Mouse (Mus musculus) macrophage (primary cell): ENCODE results near the gene Myh14. TPM values are rescaled to one million over a fixed set of nuclear protein-coding genes. Genes with fewer than 3 reads are reported as not detected.

Experiments
- H3K27ac ChIP-seq: fragments of 350-480 bp; formaldehyde crosslinking; 2 replicates; pipeline ENCODE4 v1.9.0; 2021
- H3K36me3 ChIP-seq: fragments of 350-480 bp; formaldehyde crosslinking; 2 replicates; pipeline ENCODE4 v1.9.0; 2021; ENCODE audit errors: inconsistent target
- H3K4me3 ChIP-seq: fragments of 350-480 bp; formaldehyde crosslinking; 2 replicates; pipeline ENCODE4 v1.9.0; 2021; ENCODE audit errors: inconsistent target
- H3K79me2 ChIP-seq: fragments of 350-480 bp; formaldehyde crosslinking; 2 replicates; pipeline ENCODE4 v1.9.0; 2021; ENCODE audit errors: inconsistent target
- WGBS: methylation state at CpG from one replicate; pipeline ENCODE4 v1.1.7; 2026; ENCODE audit warnings: inconsistent platforms; ENCODE audit not compliant: missing documents; 5-methylcytosine and 5-hydroxymethylcytosine counted together
- polyA plus RNA-seq: library from polyadenylated mRNA; stranded (reverse); fragments of 250-400 nt; gene quantifications from 3 replicates; pipeline ENCODE4 v1.2.4, GENCODE M21; 2018; ENCODE audit warnings: inconsistent platforms

Gene Myh14
- polyA plus RNA-seq, 1 experiment from 2014 or later = not detected

GRCm38 (mm10) chr7:44593051-44593450, 77.6 kb downstream of the Myh14 start:
- Histone ChIP-seq H3K4me3 (no peak overlapping the region), H3K36me3 (no peaks in the 10 kb centered on the region), H3K79me2 (no peaks in the 10 kb centered on the region), H3K27ac (no peak overlapping the region)
- WGBS = 3% methylated on average over 15 of the region's 15 CpGs

DNA sequence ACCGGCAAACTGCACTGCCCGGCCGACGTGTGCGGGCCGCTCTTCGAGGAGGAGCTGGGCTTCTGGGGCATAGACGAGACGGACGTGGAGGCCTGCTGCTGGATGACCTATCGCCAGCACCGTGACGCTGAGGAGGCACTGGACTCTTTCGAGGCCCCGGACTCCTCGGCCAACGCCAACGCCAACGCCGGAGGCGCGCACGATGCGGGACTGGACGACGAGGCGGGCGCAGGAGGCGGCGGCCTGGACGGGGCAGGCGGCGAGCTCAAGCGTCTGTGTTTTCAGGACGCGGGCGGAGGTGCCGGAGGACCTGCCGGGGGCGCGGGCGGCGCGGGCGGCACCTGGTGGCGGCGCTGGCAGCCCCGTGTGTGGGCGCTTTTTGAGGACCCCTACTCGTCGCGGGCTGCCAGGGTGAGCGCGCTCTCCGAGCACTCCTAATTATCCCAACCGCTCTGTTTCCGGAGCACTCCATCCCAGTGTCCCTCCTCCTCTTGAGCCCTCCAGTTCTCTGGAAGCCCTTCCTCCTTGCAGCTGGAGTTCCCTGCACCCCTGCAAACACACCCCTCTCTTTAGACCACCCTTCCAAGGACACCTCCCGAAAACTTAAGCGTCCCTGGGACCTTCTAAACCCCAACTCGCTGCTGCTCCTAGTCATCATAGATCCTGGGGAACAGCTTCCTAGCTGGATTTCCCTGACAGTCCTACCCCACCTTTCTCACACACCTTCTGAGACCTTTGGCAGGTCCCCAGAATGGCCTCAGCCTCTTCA, 79.1 kb downstream of the Myh14 start:
- H3K79me2 ChIP-seq = no peaks in the 10 kb centered on the region
- WGBS = 5% methylated on average over 52 of the region's 60 CpGs
- no peak overlapping the region for H3K4me3 ChIP-seq
- no peak overlapping the region for H3K27ac ChIP-seq
- no peaks in the 10 kb centered on the region for H3K36me3 ChIP-seq

DNA sequence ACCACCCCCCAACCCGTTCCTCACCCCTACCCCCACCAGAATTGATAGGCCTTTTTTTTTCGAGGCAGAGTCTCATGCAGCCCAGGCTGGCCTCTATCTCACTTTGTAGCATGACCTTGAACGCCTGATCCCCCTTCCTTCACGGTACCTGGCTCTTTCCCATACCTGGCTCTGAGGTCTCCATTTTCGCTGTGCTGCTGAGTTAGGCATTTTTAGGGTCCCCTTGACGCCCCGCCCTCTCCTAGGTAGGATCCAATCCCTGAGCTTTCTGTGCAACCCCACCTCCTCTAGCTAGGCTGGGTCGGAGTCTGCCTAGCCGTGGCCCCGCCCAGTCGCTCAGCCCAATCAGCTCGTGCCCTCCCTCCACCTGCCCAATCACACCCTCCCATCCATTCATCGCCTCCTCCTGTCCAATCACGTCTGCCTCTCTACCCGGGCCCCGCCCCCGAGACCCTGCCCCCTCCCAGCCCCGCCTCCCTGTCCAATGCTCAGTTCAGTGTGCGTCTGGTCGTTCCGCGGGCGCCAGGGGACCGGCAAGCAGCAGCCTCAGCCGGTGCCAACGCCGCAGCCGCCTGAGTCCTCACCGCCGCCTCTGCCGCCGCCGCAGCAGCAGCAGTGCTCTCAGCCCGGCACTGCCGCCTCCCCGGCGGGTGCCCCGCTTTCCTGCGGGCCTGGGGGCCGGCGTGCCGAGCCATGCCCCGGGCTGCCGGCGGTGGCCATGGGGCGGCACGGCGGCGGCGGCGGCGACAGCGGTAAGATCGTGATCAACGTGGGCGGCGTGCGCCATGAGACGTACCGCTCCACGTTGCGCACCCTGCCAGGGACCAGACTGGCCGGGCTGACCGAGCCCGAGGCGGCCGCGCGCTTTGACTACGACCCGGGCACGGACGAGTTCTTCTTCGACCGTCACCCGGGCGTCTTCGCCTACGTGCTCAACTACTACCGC, 80.0 kb downstream of the Myh14 start, which contains the start of gene Kcnc3:
Kcnc3 (plus strand) TSS at position 263 of the 946 bp plus-strand sequence.
- Histone ChIP-seq H3K79me2 (no peaks in the 10 kb centered on the region), H3K4me3 (no peak within 1 kb of the TSS), H3K27ac (no peak within 1 kb of the TSS), H3K36me3 (no peaks in the 10 kb centered on the region)
- under 1% methylated on average over 79 of the region's 80 CpGs for WGBS

GRCm38 (mm10) chr7:44589946-44590345, 80.7 kb downstream of the Myh14 start:
- Histone ChIP-seq H3K4me3 (no peak overlapping the region), H3K36me3 (no peaks in the 10 kb centered on the region)
- 25% methylated on average over 12 of the region's 13 CpGs for whole genome bisulfite sequencing

GRCm38 (mm10) chr7:44589149-44589548, 81.5 kb downstream of the Myh14 start:
- WGBS = 2% methylated on average over 33 of the region's 33 CpGs
- H3K79me2 ChIP-seq = no peaks in the 10 kb centered on the region
- no peaks in the 10 kb centered on the region for H3K36me3 ChIP-seq
- no peak overlapping the region; the same call in 1 of the 2 replicates for H3K4me3 ChIP-seq
- no peak overlapping the region for H3K27ac ChIP-seq

More at GRCm38 (mm10) chr7:44589946-44590345, 80.7 kb downstream of the Myh14 start:
- Histone ChIP-seq H3K27ac (no peak overlapping the region), H3K79me2 (no peaks in the 10 kb centered on the region)

DNA sequence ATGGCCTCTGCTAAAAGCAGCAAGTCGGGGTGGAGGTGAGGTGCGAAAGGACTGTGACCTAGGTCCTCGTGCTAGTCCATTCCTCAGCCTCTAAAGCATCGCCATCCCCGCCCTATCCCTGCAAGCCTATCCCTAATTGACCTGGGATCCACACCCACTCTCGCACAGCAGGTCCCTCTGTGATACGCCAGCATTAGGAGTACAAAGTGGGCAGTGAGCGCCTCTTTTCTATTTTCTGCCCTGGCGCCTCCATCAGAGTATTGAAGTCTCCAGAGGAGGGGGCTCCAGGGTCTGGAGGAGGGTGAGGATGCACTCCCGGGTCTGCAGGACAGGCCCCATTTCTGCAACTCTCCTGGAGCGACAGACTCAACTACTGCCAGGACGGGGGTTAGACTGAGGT, 82.3 kb downstream of the Myh14 start:
- Histone ChIP-seq H3K36me3 (no peaks in the 10 kb centered on the region), H3K4me3 (no peak overlapping the region), H3K79me2 (no peaks in the 10 kb centered on the region), H3K27ac (no peak overlapping the region)
- WGBS = 19% methylated on average over 12 of the region's 12 CpGs

- Histone ChIP-seq H3K27ac (no peak overlapping the region), H3K79me2 (no peaks in the 10 kb centered on the region), H3K36me3 (no peaks in the 10 kb centered on the region), H3K4me3 (no peak overlapping the region)
- WGBS = 50% methylated on average over 6 of the region's 6 CpGs
Measured at GRCm38 (mm10) chr7:44587676-44588075, 83.0 kb downstream of the Myh14 start.

GRCm38 (mm10) chr7:44586930-44587329, 83.7 kb downstream of the Myh14 start:
- H3K36me3 ChIP-seq = no peaks in the 10 kb centered on the region
- no peaks in the 10 kb centered on the region for H3K79me2 ChIP-seq
- no peak overlapping the region for H3K27ac ChIP-seq
- 5% methylated on average over 18 of the region's 18 CpGs for WGBS
- H3K4me3 ChIP-seq = no peak overlapping the region

GRCm38 (mm10) chr7:44586518-44586917, 84.1 kb downstream of the Myh14 start:
- no peaks in the 10 kb centered on the region for H3K36me3 ChIP-seq
- H3K4me3 ChIP-seq = no peak overlapping the region
- no peaks in the 10 kb centered on the region for H3K79me2 ChIP-seq
- no peak overlapping the region for H3K27ac ChIP-seq
- 29% methylated on average over 19 of the region's 19 CpGs for WGBS

DNA sequence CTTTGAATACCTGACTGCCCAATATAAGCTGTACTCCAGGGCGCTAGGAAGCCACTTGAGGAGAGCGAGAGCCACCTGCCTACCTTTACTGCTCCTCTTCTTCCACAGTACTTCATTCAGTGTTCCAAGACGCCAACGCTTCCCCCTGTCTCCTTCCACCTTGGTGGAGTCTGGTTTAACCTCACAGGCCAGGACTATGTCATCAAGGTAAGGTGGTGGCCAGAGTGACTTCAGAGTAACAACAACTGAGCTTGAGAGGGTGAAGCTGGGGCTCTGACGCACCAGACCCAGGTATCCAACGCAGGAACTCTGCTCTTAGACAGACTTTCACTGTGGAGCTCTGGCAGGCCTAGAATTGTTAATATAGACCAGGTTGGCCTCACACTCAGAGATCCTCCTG, 85.0 kb downstream of the Myh14 start:
- Histone ChIP-seq H3K4me3 (no peak overlapping the region), H3K27ac (no peak overlapping the region), H3K79me2 (no peaks in the 10 kb centered on the region), H3K36me3 (no peaks in the 10 kb centered on the region)
- 89% methylated on average over 6 of the region's 6 CpGs for WGBS

- no peaks in the 10 kb centered on the region for H3K36me3 ChIP-seq
- 87% methylated on average over 6 of the region's 6 CpGs for WGBS
Measured at GRCm38 (mm10) chr7:44584921-44585320, 85.7 kb downstream of the Myh14 start.

GRCm38 (mm10) chr7:44584265-44584804, 86.3 kb downstream of the Myh14 start:
- 56% methylated on average over 4 of the region's 4 CpGs for WGBS
- H3K27ac ChIP-seq = no peak overlapping the region
- H3K4me3 ChIP-seq = no peak overlapping the region
- no peaks in the 10 kb centered on the region for H3K79me2 ChIP-seq
- no peaks in the 10 kb centered on the region for H3K36me3 ChIP-seq

More at GRCm38 (mm10) chr7:44584921-44585320, 85.7 kb downstream of the Myh14 start:
- no peak overlapping the region for H3K27ac ChIP-seq
- H3K79me2 ChIP-seq = no peaks in the 10 kb centered on the region
- no peak overlapping the region for H3K4me3 ChIP-seq

DNA sequence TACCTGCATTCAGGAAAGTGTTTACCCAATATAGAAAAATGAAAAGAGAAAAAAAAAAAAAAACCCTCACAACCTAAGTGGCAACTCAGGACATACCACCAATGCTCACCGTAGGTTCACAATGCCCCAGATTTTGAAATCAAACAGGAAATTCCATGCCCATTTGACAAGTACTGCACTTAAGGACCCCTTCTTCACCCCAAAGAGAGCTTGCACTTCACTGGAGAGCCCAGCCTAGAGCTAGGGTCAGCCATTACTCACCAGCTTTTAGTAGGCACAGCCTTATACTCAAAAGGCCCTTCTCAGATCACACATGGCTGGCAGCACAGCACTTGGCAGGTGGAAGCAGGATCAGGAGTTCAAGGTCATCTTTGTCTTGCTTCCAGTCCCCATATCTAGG, 87.5 kb downstream of the Myh14 start:
- 85% methylated on average over 1 of the region's 1 CpGs for WGBS
- no peaks in the 10 kb centered on the region for H3K79me2 ChIP-seq
- H3K4me3 ChIP-seq = no peak overlapping the region
- no peaks in the 10 kb centered on the region for H3K36me3 ChIP-seq
- no peak overlapping the region for H3K27ac ChIP-seq

GRCm38 (mm10) chr7:44582709-44583108, 87.9 kb downstream of the Myh14 start:
- no peak overlapping the region for H3K27ac ChIP-seq
- H3K4me3 ChIP-seq = no peak overlapping the region
- H3K36me3 ChIP-seq = no peaks in the 10 kb centered on the region
- H3K79me2 ChIP-seq = no peaks in the 10 kb centered on the region
- 96% methylated on average over 4 of the region's 5 CpGs for WGBS
